Comparison of ENCODE assay signal across 29 mouse cellular contexts in genomic region chr5:110274147-110274546, GRCm38 (mm10). TPM values are rescaled to one million over a fixed set of nuclear protein-coding genes. Genes with fewer than 3 reads are reported as not detected.
A peak's percentile ranks its signal among the peaks of the same experiment; 100 is the strongest.
DNase-seq lines count a peak whose midpoint lies in the region; ATAC-seq and TF ChIP-seq lines count a peak whose summit lies in the region.
"Had no signal": no experiment of that assay in that cellular context is flagged by ENCODE, and none has a peak within 500 bp of the region (broad histone marks: within the 10 kb centered on the region; RNA-seq: fewer than 3 reads in every experiment).

No protein-coding gene starts in this region.

- H3K4me3 ChIP-seq in liver, embryonic 14.5 days (ENCODE audit: insufficient read depth in 1 of 2, low read depth in 2 of 2, low read length in 2 of 2) = no peak overlapping the region
- H3K4me3 ChIP-seq in liver, postnatal 0 days (ENCODE audit: low read depth, low read length) = no peak overlapping the region
- H3K4me3 ChIP-seq in kidney, embryonic 15.5 days (replicated peaks) = no peak overlapping the region
- H3K4me3 ChIP-seq in forebrain, embryonic 10.5 days = no peak overlapping the region
- H3K4me3 ChIP-seq: embryonic facial prominence, embryonic 12.5 days; erythroblast, embryonic 14.5 days; forebrain, embryonic 15.5 days; hindbrain, embryonic 15.5 days; left cerebral cortex, adult 2 months; limb, embryonic 15.5 days; midbrain, embryonic 10.5 days; myocyte; neural tube, embryonic 15.5 days had no signal

- peaks cover 6 to 11% of the 10 kb centered on the region in 2 experiments; a peak in 2 of 4 replicates for H3K4me1 ChIP-seq in liver, embryonic 14.5 days (replicated peaks; ENCODE audit: control insufficient read depth in 2 of 2, insufficient read depth in 2 of 2, low read length in 1 of 2)
- no peaks in the 10 kb centered on the region for H3K4me1 ChIP-seq in liver, postnatal 0 days (ENCODE audit: insufficient read depth)
- H3K4me1 ChIP-seq in kidney, embryonic 15.5 days = no peaks in the 10 kb centered on the region
- H3K4me1 ChIP-seq in forebrain, embryonic 10.5 days = no peaks in the 10 kb centered on the region; the same call in 1 of the 2 replicates
- H3K4me1 ChIP-seq: embryonic facial prominence, embryonic 12.5 days; hindbrain, embryonic 15.5 days; limb, embryonic 15.5 days; midbrain, embryonic 10.5 days; neural tube, embryonic 15.5 days had no signal

- DNase-seq in liver, embryonic 14.5 days (ENCODE audit: low read depth in 3 of 3, low spot score in 3 of 3) = peak; percentile 36 to 60 (median 55)
- no peak for DNase-seq in liver, postnatal 0 days
- peak; percentile 40 for DNase-seq in brain, adult 2 months (ENCODE audit: low read depth, low spot score)
- peak; percentile 15 for DNase-seq in telencephalon, adult 2 months (ENCODE audit: low read depth, low spot score)
- DNase-seq in layer of hippocampus, postnatal 14 days (ENCODE audit: low spot score in 2 of 2) = no peak
- DNase-seq in forebrain, embryonic 10.5 days (ENCODE audit: extremely low spot score, low spot score) = no peak
- DNase-seq: adrenal gland, postnatal 14 days; cerebellum, adult 11-12 months; cerebellum, postnatal 10 days; gastrocnemius, postnatal 14 days; heart, adult 11 months; kidney, adult 9 months; kidney, postnatal 36 days; lung, postnatal 4 days; thymus, postnatal 14 days had no signal

- peak; percentile 42; the same call in 1 of the 2 replicates for TF ChIP-seq EP300 in liver, embryonic 14.5 days (IDR thresholded peaks at IDR 0.05; ENCODE audit: low read depth)
- TF ChIP-seq EP300 in liver, postnatal 0 days (IDR thresholded peaks at IDR 0.05; ENCODE audit: low read depth) = no peak

- H3K9me3 ChIP-seq in liver, embryonic 14.5 days (ENCODE audit: control insufficient read depth, low read length) = no peaks in the 10 kb centered on the region
- no peaks in the 10 kb centered on the region for H3K9me3 ChIP-seq in liver, postnatal 0 days (ENCODE audit: low read length)
- H3K9me3 ChIP-seq in kidney, embryonic 15.5 days (replicated peaks) = no peaks in the 10 kb centered on the region
- no peaks in the 10 kb centered on the region for H3K9me3 ChIP-seq in forebrain, embryonic 10.5 days
- H3K9me3 ChIP-seq: embryonic facial prominence, embryonic 12.5 days; forebrain, embryonic 15.5 days; hindbrain, embryonic 15.5 days; limb, embryonic 15.5 days; midbrain, embryonic 10.5 days; neural tube, embryonic 15.5 days had no signal

- H3K27ac ChIP-seq in liver, embryonic 14.5 days = no peak overlapping the region
- H3K27ac ChIP-seq in liver, postnatal 0 days (ENCODE audit: low read depth) = no peak overlapping the region
- no peak overlapping the region for H3K27ac ChIP-seq in kidney, embryonic 15.5 days
- H3K27ac ChIP-seq in forebrain, embryonic 10.5 days = no peak overlapping the region
- H3K27ac ChIP-seq: embryonic facial prominence, embryonic 12.5 days; forebrain, embryonic 15.5 days; hindbrain, embryonic 15.5 days; left cerebral cortex, adult 2 months; limb, embryonic 15.5 days; midbrain, embryonic 10.5 days; neural tube, embryonic 15.5 days had no signal

- WGBS in liver, embryonic 14.5 days (ENCODE audit: insufficient replicate concordance) = 64% methylated on average over 4 of the region's 4 CpGs
- 64% methylated on average over 4 of the region's 4 CpGs for WGBS in liver, postnatal 0 days (ENCODE audit: insufficient replicate concordance)
- WGBS in kidney, embryonic 15.5 days = 88% methylated on average over 4 of the region's 4 CpGs
- 91% methylated on average over 4 of the region's 4 CpGs for WGBS in forebrain, embryonic 10.5 days

- H3K4me2 ChIP-seq in liver, embryonic 14.5 days (ENCODE audit: low read depth) = no peak overlapping the region
- no peak overlapping the region for H3K4me2 ChIP-seq in liver, postnatal 0 days (ENCODE audit: low read depth, low read length)
- H3K4me2 ChIP-seq in kidney, embryonic 15.5 days = no peak overlapping the region
- H3K4me2 ChIP-seq: embryonic facial prominence, embryonic 12.5 days; forebrain, embryonic 15.5 days; heart, embryonic 11.5 days; hindbrain, embryonic 15.5 days; limb, embryonic 15.5 days; neural tube, embryonic 15.5 days had no signal

- no peaks in the 10 kb centered on the region for H3K36me3 ChIP-seq in liver, embryonic 14.5 days (replicated peaks; ENCODE audit: control insufficient read depth, insufficient read depth, low read depth)
- H3K36me3 ChIP-seq in liver, postnatal 0 days (replicated peaks; ENCODE audit: insufficient read depth, low read length) = peaks cover 5% of the 10 kb centered on the region; the same call in 1 of the 2 replicates
- no peaks in the 10 kb centered on the region for H3K36me3 ChIP-seq in kidney, embryonic 15.5 days
- no peaks in the 10 kb centered on the region for H3K36me3 ChIP-seq in forebrain, embryonic 10.5 days (replicated peaks)
- H3K36me3 ChIP-seq: embryonic facial prominence, embryonic 12.5 days; forebrain, embryonic 15.5 days; hindbrain, embryonic 15.5 days; limb, embryonic 15.5 days; midbrain, embryonic 10.5 days; neural tube, embryonic 15.5 days had no signal

- peak overlapping the region; percentile 37 for H3K9ac ChIP-seq in liver, embryonic 14.5 days (replicated peaks)
- no peak overlapping the region for H3K9ac ChIP-seq in liver, postnatal 0 days (replicated peaks)
- H3K9ac ChIP-seq in kidney, embryonic 15.5 days = no peak overlapping the region
- H3K9ac ChIP-seq: embryonic facial prominence, embryonic 12.5 days; forebrain, embryonic 15.5 days; hindbrain, embryonic 15.5 days; limb, embryonic 15.5 days; neural tube, embryonic 15.5 days had no signal

- no peak for TF ChIP-seq CTCF in liver, embryonic 14.5 days (IDR thresholded peaks at IDR 0.05; ENCODE audit: low read depth)
- TF ChIP-seq CTCF in liver, postnatal 0 days (IDR thresholded peaks at IDR 0.05; ENCODE audit: low read depth) = no peak

- peak; percentile 43; the same call in 1 of the 2 replicates for ATAC-seq in liver, embryonic 14.5 days (ENCODE audit: insufficient read depth)
- ATAC-seq in liver, postnatal 0 days = no peak
- peak; percentile 48 for ATAC-seq in inflammation-experienced regulatory T-cells, adult 6 months
- ATAC-seq in kidney, embryonic 15.5 days (replicated peaks; ENCODE audit: low FRiP score) = no peak
- ATAC-seq: forebrain, embryonic 15.5 days; intestine, embryonic 16.5 days; midbrain, embryonic 16.5 days had no signal

- H3K27me3 ChIP-seq in liver, embryonic 14.5 days (ENCODE audit: control insufficient read depth, insufficient read depth, low read length) = no peaks in the 10 kb centered on the region
- no peaks in the 10 kb centered on the region for H3K27me3 ChIP-seq in liver, postnatal 0 days (ENCODE audit: insufficient read depth, low read length)
- no peaks in the 10 kb centered on the region for H3K27me3 ChIP-seq in kidney, embryonic 15.5 days
- no peaks in the 10 kb centered on the region for H3K27me3 ChIP-seq in forebrain, embryonic 10.5 days (ENCODE audit: poor library complexity, severe bottlenecking)
- H3K27me3 ChIP-seq: embryonic facial prominence, embryonic 12.5 days; forebrain, embryonic 15.5 days; hindbrain, embryonic 15.5 days; limb, embryonic 15.5 days; neural tube, embryonic 15.5 days had no signal

RNA-seq across cellular contexts. Expression of gene Pgam5, which starts 4.4 kb away (rescaled TPM):
- polyA plus RNA-seq in liver, embryonic 14.5 days (2012; rRNA removed) = 17.0 and 17.6 TPM in 2 replicates
- polyA plus RNA-seq in liver, embryonic 14.5 days (2014; fragmentation: Nextera tagmentation; extraction: Ambion mirVana) = 26.3 and 31.4 TPM in 2 replicates
- polyA plus RNA-seq in liver, postnatal 0 days (2015; fragmentation: Nextera tagmentation; extraction: Ambion mirVana) = 18.8 and 21.0 TPM in 2 replicates
- 10 to 100 TPM; 20.3 to 32.8 (median 29.9) TPM for polyA plus RNA-seq in inflammation-experienced regulatory T-cells, adult 6 months (2017; shearing (Covaris generic))
- total RNA-seq in layer of hippocampus, postnatal 14 days (2021) = 10 to 100 TPM; 64.7 to 68.3 TPM
- polyA plus RNA-seq in kidney, embryonic 15.5 days (2015; fragmentation: Nextera tagmentation; extraction: Ambion mirVana) = 67.6 and 68.1 TPM in 2 replicates
- 102 and 105 TPM in 2 replicates for polyA plus RNA-seq in forebrain, embryonic 10.5 days (2016; fragmentation: Nextera tagmentation; extraction: Ambion mirVana)

RNA-seq across cellular contexts. Expression of gene Pxmp2, which starts 11.8 kb away (rescaled TPM):
- 13.6 and 16.0 TPM in 2 replicates for polyA plus RNA-seq in liver, embryonic 14.5 days (2012; rRNA removed)
- 31.7 and 36.7 TPM in 2 replicates for polyA plus RNA-seq in liver, embryonic 14.5 days (2014; fragmentation: Nextera tagmentation; extraction: Ambion mirVana)
- polyA plus RNA-seq in liver, postnatal 0 days (2015; fragmentation: Nextera tagmentation; extraction: Ambion mirVana) = 129 and 148 TPM in 2 replicates
- polyA plus RNA-seq in inflammation-experienced regulatory T-cells, adult 6 months (2017; shearing (Covaris generic)) = 1 to 10 TPM; 2.7 to 4.2 (median 3.1) TPM
- total RNA-seq in layer of hippocampus, postnatal 14 days (2021) = 10 to 100 TPM; 11.2 to 12.0 TPM
- polyA plus RNA-seq in kidney, embryonic 15.5 days (2015; fragmentation: Nextera tagmentation; extraction: Ambion mirVana) = 17.7 and 20.4 TPM in 2 replicates
- polyA plus RNA-seq in forebrain, embryonic 10.5 days (2016; fragmentation: Nextera tagmentation; extraction: Ambion mirVana) = 15.3 and 15.6 TPM in 2 replicates

RNA-seq across cellular contexts. Expression of gene Pole, which starts 12.0 kb away (rescaled TPM):
- 16.7 and 16.9 TPM in 2 replicates for polyA plus RNA-seq in liver, embryonic 14.5 days (2012; rRNA removed)
- polyA plus RNA-seq in liver, embryonic 14.5 days (2014; fragmentation: Nextera tagmentation; extraction: Ambion mirVana) = 18.8 and 19.5 TPM in 2 replicates
- polyA plus RNA-seq in liver, postnatal 0 days (2015; fragmentation: Nextera tagmentation; extraction: Ambion mirVana) = 5.2 and 6.0 TPM in 2 replicates
- polyA plus RNA-seq in inflammation-experienced regulatory T-cells, adult 6 months (2017; shearing (Covaris generic)) = 10 to 100 TPM in 1 of 3 experiments, 1 to 10 TPM in 2; 4.2 to 16.9 (median 6.5) TPM
- total RNA-seq in layer of hippocampus, postnatal 14 days (2021) = 1 to 10 TPM; 3.4 to 3.9 TPM
- polyA plus RNA-seq in kidney, embryonic 15.5 days (2015; fragmentation: Nextera tagmentation; extraction: Ambion mirVana) = 32.9 and 33.1 TPM in 2 replicates
- 52.2 and 60.3 TPM in 2 replicates for polyA plus RNA-seq in forebrain, embryonic 10.5 days (2016; fragmentation: Nextera tagmentation; extraction: Ambion mirVana)

RNA-seq across cellular contexts. Expression of gene Ankle2, which starts 43.3 kb away (rescaled TPM):
- 3.3 and 5.8 TPM in 2 replicates for polyA plus RNA-seq in liver, embryonic 14.5 days (2012; rRNA removed)
- polyA plus RNA-seq in liver, embryonic 14.5 days (2014; fragmentation: Nextera tagmentation; extraction: Ambion mirVana) = 10.4 and 11.9 TPM in 2 replicates
- 8.6 and 10.7 TPM in 2 replicates for polyA plus RNA-seq in liver, postnatal 0 days (2015; fragmentation: Nextera tagmentation; extraction: Ambion mirVana)
- 10 to 100 TPM; 15.5 to 19.4 (median 16.0) TPM for polyA plus RNA-seq in inflammation-experienced regulatory T-cells, adult 6 months (2017; shearing (Covaris generic))
- total RNA-seq in layer of hippocampus, postnatal 14 days (2021) = 10 to 100 TPM; 33.2 to 33.9 TPM
- polyA plus RNA-seq in kidney, embryonic 15.5 days (2015; fragmentation: Nextera tagmentation; extraction: Ambion mirVana) = 29.7 and 32.2 TPM in 2 replicates
- 28.5 and 30.2 TPM in 2 replicates for polyA plus RNA-seq in forebrain, embryonic 10.5 days (2016; fragmentation: Nextera tagmentation; extraction: Ambion mirVana)

Comparison
In these comparisons a context has a peak if more than half of its experiments do, and no peak if none do; other contexts are left out.
1. ATAC-seq: peak in liver, embryonic 14.5 days (single experiment) and inflammation-experienced regulatory T-cells, adult 6 months (single experiment); none in liver, postnatal 0 days (single experiment) and kidney, embryonic 15.5 days (single experiment).
2. DNase-seq: peak in liver, embryonic 14.5 days (3 of 3), brain, adult 2 months (single experiment) and telencephalon, adult 2 months (single experiment); none in liver, postnatal 0 days (single experiment), layer of hippocampus, postnatal 14 days (0 of 2) and forebrain, embryonic 10.5 days (single experiment).